Mouse (Mus musculus) colon, adult 2 months (tissue): Measurements from ENCODE around the gene Msantd3. TPM values are rescaled to one million over a fixed set of nuclear protein-coding genes. Genes with fewer than 3 reads are reported as not detected.

Experiments
- polyA plus RNA-seq: library from polyadenylated mRNA; depleted of rRNA; stranded (reverse); fragments of >200 nt; gene quantifications from 2 replicates; pipeline ENCODE4 v1.2.3, GENCODE M21; 2012; rRNA removed

The Msantd3 gene
- polyA plus RNA-seq = 1.7 and 2.0 TPM in 2 replicates

DNA sequence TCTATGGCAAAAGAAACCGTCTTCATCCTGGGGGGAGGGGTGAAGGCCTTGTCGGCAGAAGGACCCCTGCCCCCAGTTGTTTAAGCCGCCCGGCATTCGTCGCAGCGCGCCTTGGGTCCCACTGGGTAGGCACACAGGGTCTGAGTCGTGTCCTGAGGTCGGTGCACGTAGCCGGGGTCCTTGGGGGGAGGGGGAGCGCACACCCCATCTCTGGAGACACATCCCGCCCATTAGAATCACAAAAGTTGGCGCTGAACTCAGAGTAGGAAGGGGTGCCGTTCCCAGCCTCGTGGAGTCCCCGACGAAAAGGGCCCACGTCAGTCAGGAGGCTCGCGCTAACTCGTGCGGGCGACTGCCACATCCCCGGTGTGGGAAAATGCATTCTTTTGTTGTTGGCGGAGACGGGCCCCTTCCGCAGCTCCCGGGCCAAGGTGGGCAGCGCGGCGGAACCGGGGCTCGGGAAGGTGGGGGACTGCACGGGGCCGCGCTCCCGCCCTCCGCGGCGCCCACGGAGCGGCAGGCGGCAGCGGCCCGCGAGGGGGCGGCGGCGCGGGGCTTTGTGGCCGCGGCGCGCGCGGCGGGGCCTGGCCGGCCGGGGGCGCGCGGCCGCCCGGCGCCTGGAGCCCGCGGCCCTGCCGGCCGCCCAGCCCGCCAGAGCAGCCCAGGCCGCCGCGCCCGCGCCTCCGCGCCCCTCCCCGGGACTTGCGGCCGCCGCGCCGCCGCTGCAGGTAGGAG is at the start of gene Msantd3:
Msantd3 (plus strand) TSS at position 95 of the 735 bp plus-strand sequence.

DNA sequence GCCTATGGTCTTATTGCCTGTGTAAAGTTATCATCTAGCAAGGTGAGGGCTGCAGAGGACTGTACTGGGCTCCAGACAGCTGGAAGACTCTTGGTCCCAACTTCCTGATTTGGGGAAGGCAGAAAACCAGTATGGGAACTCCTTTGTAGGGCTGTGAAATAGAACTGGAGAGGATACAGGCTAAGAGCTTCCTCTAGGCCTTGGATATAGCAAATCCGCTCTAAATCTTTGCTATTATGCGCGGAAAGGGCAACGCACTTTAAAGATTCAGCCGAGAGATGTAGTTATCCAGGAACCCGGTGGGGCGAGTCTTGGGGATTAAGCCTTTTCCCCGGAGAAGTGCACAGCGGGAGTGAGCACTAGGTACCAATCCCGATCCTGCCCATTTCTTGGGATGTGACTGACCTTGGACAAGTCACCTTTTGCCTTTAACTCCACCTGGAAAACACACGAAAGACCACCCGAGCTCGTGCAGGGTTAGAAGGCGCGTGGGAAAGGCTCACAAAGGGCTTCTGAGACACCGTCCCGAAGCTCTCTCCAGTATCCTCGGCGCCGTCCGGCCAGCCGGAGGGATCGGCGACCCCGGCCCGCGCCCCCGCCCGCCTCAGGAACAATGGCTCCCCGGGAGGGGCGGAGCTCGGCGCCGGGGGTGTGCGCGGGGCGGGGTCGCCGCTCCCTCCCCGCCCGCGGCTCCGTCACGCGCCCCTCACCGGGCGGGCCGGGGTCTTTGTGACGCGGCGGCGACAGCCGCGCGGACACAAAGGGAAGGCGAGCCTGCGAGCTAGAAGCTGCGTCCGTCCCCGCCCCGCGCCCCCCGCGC is 44.9 kb downstream of the Msantd3 start, which contains the start of gene Tmeff1:
Tmeff1 (plus strand) TSS at position 754 of the 820 bp plus-strand sequence.

Other genes starting within 250 kb of the Msantd3 start
- 3.4 and 4.2 TPM in 2 replicates for gene Tex10, start 66.5 kb upstream of the Msantd3 start, polyA plus RNA-seq
- 10.0 and 11.9 TPM in 2 replicates for gene Tmeff1, start 45.2 kb downstream of the Msantd3 start, polyA plus RNA-seq
- not detected in 2 replicates for gene Cavin4, start 123.6 kb downstream of the Msantd3 start, polyA plus RNA-seq